Mouse (Mus musculus): ENCODE results near the gene Dgki.

The Dgki gene

GRCm38 (mm10) chr6:36810448-36810847 is 489.5 kb downstream of the Dgki start:
- no peak for DNase-seq (ENCODE audit: low spot score in 2 of 2)

- DNase-seq (ENCODE audit: low spot score in 2 of 2) = no peak
Measured at GRCm38 (mm10) chr6:36809747-36810285, 490.2 kb downstream of the Dgki start, which contains the start of gene Ptn. TSS of gene Ptn (minus strand) at chr6:36810220.

DNA sequence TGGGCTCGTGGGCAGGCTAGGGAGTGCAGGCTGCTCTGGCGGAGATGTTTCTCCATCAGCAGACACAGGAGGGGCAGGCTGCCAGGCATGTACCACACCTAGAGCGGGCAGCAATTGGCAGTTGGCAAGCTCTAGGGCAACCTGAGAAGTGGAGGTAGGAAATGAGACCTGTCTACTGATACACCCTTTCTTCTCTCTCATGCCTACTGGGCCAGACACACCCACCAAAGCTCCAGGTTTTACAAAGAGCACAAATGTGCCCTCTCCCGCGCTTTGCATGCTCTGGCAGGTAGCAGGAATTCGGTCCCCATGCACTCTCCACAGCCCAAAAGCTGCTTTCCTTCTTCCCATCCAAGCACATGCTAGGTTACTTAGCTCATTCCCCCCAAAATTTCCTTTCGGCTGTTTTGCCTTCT is 490.7 kb downstream of the Dgki start:
- DNase-seq (ENCODE audit: low spot score in 2 of 2) = no peak

DNA sequence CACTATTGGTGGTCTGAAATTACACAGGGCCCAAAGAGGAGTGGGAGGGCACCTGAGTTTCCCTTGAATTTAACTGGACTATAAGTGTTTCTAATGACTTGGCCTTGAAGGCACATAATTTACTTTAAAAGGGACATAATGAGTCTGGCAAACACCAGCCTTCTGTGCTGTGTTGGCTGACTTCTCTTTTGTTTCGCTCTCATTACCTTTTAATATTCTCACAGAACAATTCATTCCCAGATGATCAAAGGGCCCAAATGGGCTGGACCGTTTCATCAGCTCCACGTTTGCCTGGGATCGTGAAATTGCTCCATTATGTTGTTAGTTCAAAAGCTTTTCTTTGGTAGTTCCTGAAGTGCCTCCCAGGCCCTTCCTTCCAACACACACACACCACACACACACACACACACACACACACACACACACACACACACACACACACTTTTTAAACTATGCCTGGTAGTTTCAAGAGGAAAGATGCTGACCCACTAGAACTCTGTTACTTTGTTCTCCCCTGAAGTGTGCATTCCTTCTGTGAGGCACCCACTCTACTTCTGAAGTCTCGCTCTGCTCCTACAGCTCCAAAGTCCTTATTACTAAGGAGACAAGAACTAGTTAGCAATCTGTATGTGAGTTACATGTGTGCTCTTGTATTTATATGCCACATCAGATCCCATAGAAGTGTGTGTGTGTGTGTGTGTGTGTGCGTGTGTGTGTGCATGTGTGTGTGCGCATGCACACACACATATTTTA is 491.5 kb downstream of the Dgki start:
- DNase-seq (ENCODE audit: low spot score in 2 of 2) = no peak

DNA sequence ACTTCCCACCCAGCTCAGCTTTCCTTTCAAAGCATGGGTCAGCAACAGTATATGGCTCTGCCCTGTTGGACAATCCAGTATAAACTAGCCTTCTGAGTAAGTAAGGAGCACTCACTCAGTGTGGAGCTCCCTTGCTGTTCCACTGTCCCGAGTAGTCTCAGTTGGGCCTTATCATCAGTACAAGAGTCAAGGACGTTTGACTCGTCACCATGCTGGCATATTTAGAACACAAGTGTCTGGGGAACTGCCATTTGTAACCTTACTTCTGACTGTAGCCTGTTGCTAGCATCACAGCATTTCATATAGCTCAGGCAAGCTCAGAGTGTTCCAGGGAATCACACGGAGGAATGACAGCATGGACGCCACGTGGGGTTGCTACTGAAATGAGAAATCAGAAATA is 493.1 kb downstream of the Dgki start:
- no peak for DNase-seq (ENCODE audit: low spot score in 2 of 2)

- DNase-seq (ENCODE audit: low spot score in 2 of 2) = no peak
Measured at GRCm38 (mm10) chr6:36800309-36800946, 499.6 kb downstream of the Dgki start.

- no peak for DNase-seq (ENCODE audit: low spot score in 2 of 2)
Measured at GRCm38 (mm10) chr6:36797066-36797655, 502.8 kb downstream of the Dgki start.
